9 mouse cellular contexts compared by ENCODE assay signal in the genomic region with DNA sequence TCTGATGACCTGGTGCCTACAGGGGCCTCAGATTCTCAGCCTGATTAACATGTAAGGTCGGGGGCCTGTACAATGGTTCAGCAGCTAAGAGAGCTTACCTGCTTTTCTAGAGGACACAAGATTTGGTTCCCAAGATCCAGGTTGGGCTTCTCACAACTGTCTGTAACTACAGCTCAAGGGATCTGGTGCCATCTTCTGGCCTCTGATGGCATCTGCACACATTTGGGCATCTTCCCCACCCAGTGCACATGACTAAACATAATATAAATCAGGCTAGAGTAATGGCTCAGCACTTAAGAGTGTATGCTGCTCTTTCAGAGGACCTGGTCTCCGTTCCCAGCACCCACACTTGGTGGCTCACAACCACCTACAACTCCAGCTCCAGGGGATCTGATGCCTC. TPM values are rescaled to one million over a fixed set of nuclear protein-coding genes. Genes with fewer than 3 reads are reported as not detected.
A peak's percentile ranks its signal among the peaks of the same experiment; 100 is the strongest.
DNase-seq lines count a peak whose midpoint lies in the region; ATAC-seq and TF ChIP-seq lines count a peak whose summit lies in the region.
"Had no signal": no experiment of that assay in that cellular context is flagged by ENCODE, and none has a peak within 500 bp of the region (broad histone marks: within the 10 kb centered on the region; RNA-seq: fewer than 3 reads in every experiment).

No protein-coding gene starts in this region.

- no peak overlapping the region for H3K9ac ChIP-seq in neural tube, embryonic 15.5 days (replicated peaks)
- H3K9ac ChIP-seq: hindbrain, embryonic 15.5 days had no signal

- WGBS in lung, adult 2 months, result 82% methylated on average over 2 of the region's 2 CpGs
- WGBS in neural tube, embryonic 15.5 days, result 78% methylated on average over 2 of the region's 2 CpGs

- DNase-seq in lung, adult 2 months, result no peak
- no peak for DNase-seq in lung, postnatal 25 days (ENCODE audit: low spot score)
- DNase-seq in T-cell, adult 2 months (ENCODE audit: low spot score), result peak; percentile 51
- DNase-seq in kidney, postnatal 10 days, result peak; percentile 47
- DNase-seq in thymus, postnatal 10 days (ENCODE audit: low spot score in 2 of 2), result peak; percentile 32 to 61
- no peak for DNase-seq in right cerebral cortex, postnatal 4 days

- H3K4me3 ChIP-seq in lung, adult 2 months (replicated peaks; ENCODE audit: extremely low read depth, low read depth, low read length), result no peak overlapping the region
- no peak overlapping the region for H3K4me3 ChIP-seq in neural tube, embryonic 15.5 days (replicated peaks)
- H3K4me3 ChIP-seq: hindbrain, embryonic 15.5 days had no signal

- TF ChIP-seq CTCF in lung, adult 2 months (IDR thresholded peaks at IDR 0.05; ENCODE audit: insufficient read depth, low read length), result peak; percentile 68

- no peaks in the 10 kb centered on the region for H3K27me3 ChIP-seq in neural tube, embryonic 15.5 days (replicated peaks)
- H3K27me3 ChIP-seq: hindbrain, embryonic 15.5 days had no signal

- no peaks in the 10 kb centered on the region for H3K36me3 ChIP-seq in neural tube, embryonic 15.5 days
- H3K36me3 ChIP-seq: hindbrain, embryonic 15.5 days had no signal

- no peak for TF ChIP-seq POLR2A in lung, adult 2 months (IDR thresholded peaks at IDR 0.05; ENCODE audit: borderline replicate concordance, extremely low read depth, low read depth, low read length)

- no peak overlapping the region for H3K27ac ChIP-seq in neural tube, embryonic 15.5 days (replicated peaks)
- H3K27ac ChIP-seq: hindbrain, embryonic 15.5 days had no signal

- H3K4me2 ChIP-seq in neural tube, embryonic 15.5 days, result no peak overlapping the region
- H3K4me2 ChIP-seq: hindbrain, embryonic 15.5 days had no signal

- H3K4me1 ChIP-seq in lung, adult 2 months (ENCODE audit: control insufficient read depth, insufficient read depth, low read length), result peaks cover 8% of the 10 kb centered on the region
- 0 out of 2 replicates have a peak, but pooled peaks cover 2% of the 10 kb centered on the region for H3K4me1 ChIP-seq in neural tube, embryonic 15.5 days
- H3K4me1 ChIP-seq: hindbrain, embryonic 15.5 days had no signal

- ATAC-seq in neural tube, embryonic 15.5 days (ENCODE audit: low FRiP score), result no peak

- no peaks in the 10 kb centered on the region for H3K9me3 ChIP-seq in neural tube, embryonic 15.5 days (replicated peaks)
- H3K9me3 ChIP-seq: hindbrain, embryonic 15.5 days had no signal

RNA-seq across cellular contexts. Expression of gene Alpk3, which starts 3.5 kb away (rescaled TPM):
- 0.55 and 2.2 TPM in 2 replicates for polyA plus RNA-seq in lung, adult 2 months (2012; rRNA removed)
- polyA plus RNA-seq in neural tube, embryonic 15.5 days (2015; fragmentation: Nextera tagmentation; extraction: Ambion mirVana), result 0.47 and 0.49 TPM in 2 replicates

RNA-seq across cellular contexts. Expression of gene Slc28a1, which starts 53.7 kb away (rescaled TPM):
- polyA plus RNA-seq in lung, adult 2 months (2012; rRNA removed), result 0.07 and 0.17 TPM in 2 replicates
- polyA plus RNA-seq in neural tube, embryonic 15.5 days (2015; fragmentation: Nextera tagmentation; extraction: Ambion mirVana), result 0.05 and 0.17 TPM in 2 replicates
- polyA plus RNA-seq: hindbrain, embryonic 15.5 days; neural tube, embryonic 14.5 days had no signal

Comparison
In these comparisons a context has a peak if more than half of its experiments do, and no peak if none do; other contexts are left out.
1. DNase-seq: peak in T-cell, adult 2 months (single experiment), kidney, postnatal 10 days (single experiment) and thymus, postnatal 10 days (2 of 2); none in lung, adult 2 months (single experiment), lung, postnatal 25 days (single experiment) and right cerebral cortex, postnatal 4 days (single experiment).